Mouse (Mus musculus) ES-E14 (cell line): ENCODE data around the gene B2m. TPM values are rescaled to one million over a fixed set of nuclear protein-coding genes. Genes with fewer than 3 reads are reported as not detected.
"Not testable (repeated sequence)": the region's sequence is repeated elsewhere in the genome, so short reads cannot be mapped to it uniquely, and the experiment has no call there.

Experiments
- DNase-seq: peaks from one replicate; pipeline ENCODE4 v3.0.0-alpha.2; 2013; ENCODE audit warnings: low read depth, low spot score
- H3K27ac ChIP-seq: 2 replicates; pipeline ENCODE4 v1.5.1; 2012; ENCODE audit warnings: low read depth, mild to moderate bottlenecking, low read length, moderate library complexity, mixed read lengths; ENCODE audit not compliant: poor library complexity, insufficient read depth, severe bottlenecking
- H3K36me3 ChIP-seq: 2 replicates; pipeline ENCODE4 v1.6.1; 2012; ENCODE audit warnings: mild to moderate bottlenecking, low read length, moderate library complexity, mixed read lengths; ENCODE audit not compliant: control insufficient read depth, poor library complexity, insufficient read depth, severe bottlenecking
- H3K4me1 ChIP-seq, 2 experiments: fragments of 150-350 bp in 1 of 2; sonication (generic) in 1 of 2; 2 replicates each; pipeline ENCODE4 v1.6.1; 2012; ENCODE audit warnings: low read length in 2 of 2, mild to moderate bottlenecking in 1 of 2, mixed read lengths in 1 of 2; ENCODE audit not compliant: control insufficient read depth in 2 of 2, insufficient read depth in 2 of 2, poor library complexity in 1 of 2
- H3K4me3 ChIP-seq, 2 experiments: fragments of 150-350 bp in 1 of 2; sonication (generic) in 1 of 2; 2 replicates each; pipeline ENCODE4 v1.5.1; 2012; ENCODE audit warnings: low read length in 2 of 2, low read depth in 1 of 2, mild to moderate bottlenecking in 1 of 2, mixed read lengths in 1 of 2; ENCODE audit not compliant: insufficient read depth in 1 of 2, poor library complexity in 1 of 2, severe bottlenecking in 1 of 2
- H3K9ac ChIP-seq: 2 replicates; pipeline ENCODE4 v1.6.1; 2012; ENCODE audit warnings: low read depth, mild to moderate bottlenecking, low read length, mixed read lengths; ENCODE audit not compliant: poor library complexity, insufficient read depth, severe bottlenecking
- H3K9me3 ChIP-seq: fragments of 150-350 bp; sonication (generic); 2 replicates; pipeline ENCODE4 v1.6.1; 2012; ENCODE audit warnings: low read depth, mild to moderate bottlenecking, low read length; ENCODE audit not compliant: control insufficient read depth, insufficient read depth
- CHD2 ChIP-seq: IDR thresholded peaks from 2 replicates; pipeline ENCODE4 v1.6.1; 2014; ENCODE audit warnings: mild to moderate bottlenecking, low read depth, low read length, inconsistent platforms
- HCFC1 ChIP-seq: IDR thresholded peaks from 2 replicates; pipeline ENCODE4 v1.6.1; 2012; ENCODE audit warnings: low read length, inconsistent platforms, borderline replicate concordance; ENCODE audit not compliant: insufficient read depth
- MAFK ChIP-seq: IDR thresholded peaks from 2 replicates; pipeline ENCODE4 v1.6.1; 2014; ENCODE audit warnings: mild to moderate bottlenecking, low read depth, low read length, inconsistent platforms; ENCODE audit not compliant: insufficient read depth
- ZC3H11A ChIP-seq: IDR thresholded peaks from 2 replicates; pipeline ENCODE4 v1.6.1; 2012; ENCODE audit warnings: low read depth, mild to moderate bottlenecking, inconsistent platforms, low read length, borderline replicate concordance
- ZNF384 ChIP-seq: IDR thresholded peaks from 2 replicates; pipeline ENCODE4 v1.6.1; 2012; ENCODE audit warnings: low read depth, low read length, inconsistent platforms
- in situ Hi-C, 2 experiments: fragments of 600-800 bp; cut with MboI; formaldehyde crosslinking; loops; one replicate each; pipeline ENCODE4 v1.15.1; 2025; ENCODE audit warnings: low sequenced_read_pairs in 2 of 2, inconsistent platforms in 1 of 2; ENCODE audit not compliant: unreplicated experiment in 2 of 2
- total RNA-seq: library from RNA; depleted of rRNA; stranded (reverse); fragments of 300-350 nt; gene quantifications from 2 replicates; pipeline ENCODE4 v1.2.3, GENCODE M21; 2012; rRNA removed

Gene B2m
- total RNA-seq = 38.4 and 73.8 TPM in 2 replicates

GRCm38 (mm10) chr2:122147508-122148241 is at the start of gene B2m:
B2m (plus strand) TSS chr2:122147686.
- TF ChIP-seq CHD2 (peak; percentile 93), HCFC1 (no peak)
- peak; percentile 86 for DNase-seq
- H3K4me3 ChIP-seq = peak within 1 kb of the TSS; percentile 53 to 66
- in situ Hi-C loops = no loop called here
- no peak within 1 kb of the TSS for H3K27ac ChIP-seq
- H3K4me1 ChIP-seq = 0 out of 4 replicates have a peak, but pooled peaks cover 0 to 2% of the 10 kb centered on the region in 2 experiments
- no peaks in the 10 kb centered on the region for H3K36me3 ChIP-seq
- no peaks in the 10 kb centered on the region; the same call in 1 of the 2 replicates for H3K9me3 ChIP-seq
- H3K9ac ChIP-seq = peak within 1 kb of the TSS; percentile 69

GRCm38 (mm10) chr2:122097686-122098085 is 49.8 kb upstream of the B2m start:
- DNase-seq, H3K9me3 ChIP-seq, H3K9ac ChIP-seq, H3K4me3 ChIP-seq, H3K27ac ChIP-seq, in situ Hi-C loops, H3K4me1 ChIP-seq: not testable (repeated sequence)
- H3K36me3 ChIP-seq = peaks cover 37% of the 10 kb centered on the region

- Histone ChIP-seq H3K27ac (no peak overlapping the region), H3K9ac (no peak overlapping the region), H3K4me3 (no peak overlapping the region), H3K36me3 (peaks cover 22% of the 10 kb centered on the region), H3K4me1 (no peaks in the 10 kb centered on the region), H3K9me3 (peaks cover 2% of the 10 kb centered on the region; the same call in 1 of the 2 replicates)
- in situ Hi-C loops = no loop called here
- no peak for DNase-seq
- TF ChIP-seq HCFC1 = no peak
These were observed 45.4 kb upstream of the B2m start for GRCm38 (mm10) chr2:122102070-122102469.

- in situ Hi-C loops = no loop called here
- TF ChIP-seq CHD2 (no peak), HCFC1 (no peak), MAFK (no peak)
- Histone ChIP-seq H3K27ac (no peak overlapping the region), H3K4me1 (no peaks in the 10 kb centered on the region), H3K4me3 (no peak overlapping the region), H3K9me3 (no peaks in the 10 kb centered on the region), H3K9ac (no peak overlapping the region), H3K36me3 (peaks cover 11% of the 10 kb centered on the region)
- DNase-seq = no peak
These were observed 39.4 kb upstream of the B2m start for GRCm38 (mm10) chr2:122108101-122108500.

GRCm38 (mm10) chr2:122109714-122110113 is 37.8 kb upstream of the B2m start:
- no peak overlapping the region for H3K4me3 ChIP-seq
- no peaks in the 10 kb centered on the region for H3K4me1 ChIP-seq
- TF ChIP-seq ZNF384 (no peak), MAFK (no peak), ZC3H11A (no peak), CHD2 (no peak), HCFC1 (no peak)
- DNase-seq = no peak
- in situ Hi-C loops = no loop called here
- H3K9me3 ChIP-seq = no peaks in the 10 kb centered on the region
- H3K27ac ChIP-seq = no peak overlapping the region
- H3K9ac ChIP-seq = no peak overlapping the region
- H3K36me3 ChIP-seq = peaks cover 9% of the 10 kb centered on the region
